Mouse (Mus musculus) CH12.LX (cell line): ENCODE data around the gene Gna15.

Experiments used
- CTCF ChIP-seq, 2 experiments: IDR thresholded peaks in 1 of 2; conservative IDR thresholded peaks in 1 of 2; 2 replicates each; pipeline ENCODE4 v1.5.1; 2011 to 2012; ENCODE audit warnings: low read depth in 2 of 2, low read length in 2 of 2, improper control_type of control experiment in 1 of 2, inconsistent platforms in 1 of 2, mild to moderate bottlenecking in 1 of 2, moderate library complexity in 1 of 2
- EP300 ChIP-seq: IDR thresholded peaks from 2 replicates; pipeline ENCODE4 v1.6.1; 2011; ENCODE audit warnings: low read length, improper control_type of control experiment
- MAFK ChIP-seq: IDR thresholded peaks from 2 replicates; pipeline ENCODE4 v1.6.1; 2011; ENCODE audit warnings: low read length, improper control_type of control experiment; ENCODE audit not compliant: insufficient replicate concordance
- RAD21 ChIP-seq: IDR thresholded peaks from 2 replicates; pipeline ENCODE4 v1.6.1; 2011; ENCODE audit warnings: low read depth, mild to moderate bottlenecking, low read length, improper control_type of control experiment, moderate library complexity

DNA sequence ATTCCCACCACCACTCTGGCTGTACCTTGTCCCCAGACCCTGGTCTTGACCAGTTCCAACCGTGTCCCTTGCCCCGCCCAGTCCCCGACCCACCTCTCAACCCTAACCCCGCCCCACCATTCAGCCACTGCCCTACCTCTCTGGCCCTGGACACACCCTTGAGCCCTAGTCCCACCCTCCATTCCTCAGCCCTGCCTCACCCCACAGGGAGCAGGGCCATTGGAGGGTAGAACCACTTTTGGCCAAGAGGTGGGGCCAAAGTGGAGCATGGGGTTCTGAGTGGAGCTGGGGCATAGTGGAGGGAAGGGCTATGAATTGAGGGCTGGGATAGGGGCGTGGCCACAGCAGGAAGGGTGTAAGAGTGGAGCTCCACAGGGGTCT, 58.8 kb downstream of the Gna15 start:
- no peak for TF ChIP-seq MAFK
- no peak for TF ChIP-seq CTCF (conservative IDR thresholded peaks at IDR 0.05 in 1 of 2, IDR thresholded peaks at IDR 0.05 in 1 of 2; ENCODE audit: low read depth in 2 of 2, low read length in 2 of 2)
- TF ChIP-seq EP300: no peak
- TF ChIP-seq RAD21: no peak
